Mouse (Mus musculus) midbrain, embryonic 10.5 days (tissue): ENCODE measurements at regions not wholly inside any gene's neighbourhood (a gene's known extent, or its start where the extent isn't known, plus 50 kb on each side); places are given as distances from the start of the nearest gene placed in this dataset.

Experiments used
- DNase-seq: peaks from one replicate; pipeline ENCODE4 v3.0.0-alpha.2; 2017; ENCODE audit warnings: low spot score
- H3K27ac ChIP-seq: fragments of 300-500 bp; sonication (generic); replicated peaks from 2 replicates; pipeline ENCODE4 v1.5.1; 2016; ENCODE audit warnings: mild to moderate bottlenecking
- H3K27me3 ChIP-seq: fragments of 300-500 bp; sonication (generic); 2 replicates; pipeline ENCODE4 v1.6.1; 2016; ENCODE audit warnings: low read depth, mild to moderate bottlenecking; ENCODE audit not compliant: poor library complexity, severe bottlenecking
- H3K36me3 ChIP-seq: fragments of 300-500 bp; sonication (generic); 2 replicates; pipeline ENCODE4 v1.6.1; 2016; ENCODE audit warnings: mild to moderate bottlenecking, moderate library complexity
- H3K4me1 ChIP-seq: fragments of 300-500 bp; sonication (generic); 2 replicates; pipeline ENCODE4 v1.6.1; 2016
- H3K4me3 ChIP-seq: fragments of 300-500 bp; sonication (generic); 2 replicates; pipeline ENCODE4 v1.5.1; 2016; ENCODE audit warnings: mild to moderate bottlenecking, moderate library complexity
- H3K9me3 ChIP-seq: fragments of 300-500 bp; sonication (generic); replicated peaks from 2 replicates; pipeline ENCODE4 v1.6.1; 2016; ENCODE audit warnings: mild to moderate bottlenecking
- WGBS: fragments of 180-500 bp; shearing (Covaris S2); methylation state at CpG from one replicate; pipeline ENCODE4 v1.1.7; 2016; 5-methylcytosine and 5-hydroxymethylcytosine counted together

- no peak for DNase-seq
- Histone ChIP-seq H3K27me3 (peaks cover 68% of the 10 kb centered on the region), H3K4me3 (no peak overlapping the region), H3K27ac (no peak overlapping the region), H3K9me3 (no peaks in the 10 kb centered on the region), H3K4me1 (no peaks in the 10 kb centered on the region), H3K36me3 (no peaks in the 10 kb centered on the region)
- WGBS: 60% methylated on average over 1 of the region's 1 CpGs
Observed at GRCm38 (mm10) chr8:8044926-8045325, 616.1 kb downstream of the Efnb2 start.

GRCm38 (mm10) chr8:8044296-8044695 lies 616.7 kb downstream of the Efnb2 start:
- peaks cover 73% of the 10 kb centered on the region for H3K27me3 ChIP-seq
- WGBS: 89% methylated on average over 2 of the region's 2 CpGs

GRCm38 (mm10) chr8:8037929-8038328 lies 623.1 kb downstream of the Efnb2 start:
- H3K27ac ChIP-seq: no peak overlapping the region
- 11% methylated on average over 1 of the region's 1 CpGs for WGBS
- DNase-seq: peak; percentile 59
- peaks cover 87% of the 10 kb centered on the region for H3K27me3 ChIP-seq
- no peaks in the 10 kb centered on the region for H3K9me3 ChIP-seq
- no peak overlapping the region for H3K4me3 ChIP-seq
- H3K36me3 ChIP-seq: no peaks in the 10 kb centered on the region
- peaks cover 9% of the 10 kb centered on the region for H3K4me1 ChIP-seq

More at GRCm38 (mm10) chr8:8044296-8044695, 616.7 kb downstream of the Efnb2 start:
- Histone ChIP-seq H3K27ac (no peak overlapping the region), H3K9me3 (no peaks in the 10 kb centered on the region), H3K4me3 (no peak overlapping the region), H3K4me1 (no peaks in the 10 kb centered on the region), H3K36me3 (no peaks in the 10 kb centered on the region)
- DNase-seq: no peak

GRCm38 (mm10) chr8:8011151-8011550 lies 649.9 kb downstream of the Efnb2 start:
- 89% methylated on average over 4 of the region's 4 CpGs for WGBS
- no peak for DNase-seq
- Histone ChIP-seq H3K4me3 (no peak overlapping the region), H3K27me3 (no peaks in the 10 kb centered on the region), H3K4me1 (no peaks in the 10 kb centered on the region), H3K36me3 (no peaks in the 10 kb centered on the region), H3K9me3 (no peaks in the 10 kb centered on the region), H3K27ac (no peak overlapping the region)

- no peak for DNase-seq
- no peaks in the 10 kb centered on the region for H3K9me3 ChIP-seq
- H3K36me3 ChIP-seq: no peaks in the 10 kb centered on the region
- H3K4me3 ChIP-seq: no peak overlapping the region
- H3K27ac ChIP-seq: no peak overlapping the region
- H3K27me3 ChIP-seq: no peaks in the 10 kb centered on the region
- H3K4me1 ChIP-seq: no peaks in the 10 kb centered on the region
- WGBS: 58% methylated on average over 2 of the region's 2 CpGs
Observed at GRCm38 (mm10) chr8:7994905-7995304, 666.1 kb downstream of the Efnb2 start.

GRCm38 (mm10) chr8:7988820-7989219 lies 672.2 kb downstream of the Efnb2 start:
- Histone ChIP-seq H3K4me1 (no peaks in the 10 kb centered on the region), H3K27me3 (no peaks in the 10 kb centered on the region), H3K4me3 (no peak overlapping the region), H3K27ac (no peak overlapping the region), H3K9me3 (no peaks in the 10 kb centered on the region), H3K36me3 (no peaks in the 10 kb centered on the region)
- 96% methylated on average over 3 of the region's 3 CpGs for WGBS
- no peak for DNase-seq

- H3K27ac ChIP-seq: no peak overlapping the region
- H3K4me1 ChIP-seq: no peaks in the 10 kb centered on the region
- H3K4me3 ChIP-seq: no peak overlapping the region
- 85% methylated on average over 6 of the region's 6 CpGs for WGBS
- no peaks in the 10 kb centered on the region for H3K27me3 ChIP-seq
- no peaks in the 10 kb centered on the region for H3K36me3 ChIP-seq
- no peak for DNase-seq
- H3K9me3 ChIP-seq: no peaks in the 10 kb centered on the region
Observed at GRCm38 (mm10) chr8:7977020-7977419, 684.0 kb downstream of the Efnb2 start.

GRCm38 (mm10) chr8:7973791-7974190 lies 687.3 kb downstream of the Efnb2 start:
- H3K4me3 ChIP-seq: no peak overlapping the region
- no peak overlapping the region for H3K27ac ChIP-seq
- no peaks in the 10 kb centered on the region for H3K36me3 ChIP-seq
- DNase-seq: no peak
- no peaks in the 10 kb centered on the region for H3K4me1 ChIP-seq
- 89% methylated on average over 4 of the region's 4 CpGs for WGBS
- no peaks in the 10 kb centered on the region for H3K27me3 ChIP-seq
- H3K9me3 ChIP-seq: no peaks in the 10 kb centered on the region

- DNase-seq: no peak
- no peaks in the 10 kb centered on the region for H3K36me3 ChIP-seq
- 88% methylated on average over 2 of the region's 2 CpGs for WGBS
Observed at GRCm38 (mm10) chr8:7964276-7964675, 696.8 kb downstream of the Efnb2 start.

GRCm38 (mm10) chr8:7956745-7957144 lies 704.3 kb downstream of the Efnb2 start:
- Histone ChIP-seq H3K4me1 (no peaks in the 10 kb centered on the region), H3K4me3 (no peak overlapping the region), H3K27me3 (no peaks in the 10 kb centered on the region), H3K9me3 (no peaks in the 10 kb centered on the region), H3K27ac (no peak overlapping the region), H3K36me3 (no peaks in the 10 kb centered on the region)
- no peak for DNase-seq

More at GRCm38 (mm10) chr8:7964276-7964675, 696.8 kb downstream of the Efnb2 start:
- no peaks in the 10 kb centered on the region for H3K4me1 ChIP-seq
- H3K27ac ChIP-seq: no peak overlapping the region
- H3K9me3 ChIP-seq: no peaks in the 10 kb centered on the region
- H3K4me3 ChIP-seq: no peak overlapping the region
- H3K27me3 ChIP-seq: no peaks in the 10 kb centered on the region

- Histone ChIP-seq H3K9me3 (no peaks in the 10 kb centered on the region), H3K36me3 (no peaks in the 10 kb centered on the region), H3K4me1 (no peaks in the 10 kb centered on the region), H3K27me3 (no peaks in the 10 kb centered on the region), H3K27ac (no peak overlapping the region), H3K4me3 (no peak overlapping the region)
- 90% methylated on average over 3 of the region's 3 CpGs for WGBS
- DNase-seq: no peak
Observed at GRCm38 (mm10) chr8:7954851-7955250, 706.2 kb downstream of the Efnb2 start.

GRCm38 (mm10) chr8:7945966-7946775 lies 714.9 kb downstream of the Efnb2 start:
- Histone ChIP-seq H3K27me3 (no peaks in the 10 kb centered on the region), H3K9me3 (no peaks in the 10 kb centered on the region), H3K4me1 (no peaks in the 10 kb centered on the region), H3K36me3 (no peaks in the 10 kb centered on the region), H3K27ac (no peak overlapping the region), H3K4me3 (no peak overlapping the region)
- 92% methylated on average over 10 of the region's 10 CpGs for WGBS
- DNase-seq: no peak

- WGBS: 93% methylated on average over 2 of the region's 2 CpGs
- no peaks in the 10 kb centered on the region for H3K27me3 ChIP-seq
- H3K36me3 ChIP-seq: no peaks in the 10 kb centered on the region
- H3K27ac ChIP-seq: no peak overlapping the region
- H3K4me3 ChIP-seq: no peak overlapping the region
- no peaks in the 10 kb centered on the region for H3K4me1 ChIP-seq
- DNase-seq: no peak
- H3K9me3 ChIP-seq: no peaks in the 10 kb centered on the region
Observed at GRCm38 (mm10) chr8:7936596-7936995, 724.4 kb downstream of the Efnb2 start.
